Mouse (Mus musculus) retina, postnatal 7 days (tissue): ENCODE results near the gene Gm20479.

Experiments
- DNase-seq: peaks from one replicate; pipeline ENCODE4 v3.0.0-alpha.2; 2012; ENCODE audit warnings: low read depth, low spot score

The Gm20479 gene

DNA sequence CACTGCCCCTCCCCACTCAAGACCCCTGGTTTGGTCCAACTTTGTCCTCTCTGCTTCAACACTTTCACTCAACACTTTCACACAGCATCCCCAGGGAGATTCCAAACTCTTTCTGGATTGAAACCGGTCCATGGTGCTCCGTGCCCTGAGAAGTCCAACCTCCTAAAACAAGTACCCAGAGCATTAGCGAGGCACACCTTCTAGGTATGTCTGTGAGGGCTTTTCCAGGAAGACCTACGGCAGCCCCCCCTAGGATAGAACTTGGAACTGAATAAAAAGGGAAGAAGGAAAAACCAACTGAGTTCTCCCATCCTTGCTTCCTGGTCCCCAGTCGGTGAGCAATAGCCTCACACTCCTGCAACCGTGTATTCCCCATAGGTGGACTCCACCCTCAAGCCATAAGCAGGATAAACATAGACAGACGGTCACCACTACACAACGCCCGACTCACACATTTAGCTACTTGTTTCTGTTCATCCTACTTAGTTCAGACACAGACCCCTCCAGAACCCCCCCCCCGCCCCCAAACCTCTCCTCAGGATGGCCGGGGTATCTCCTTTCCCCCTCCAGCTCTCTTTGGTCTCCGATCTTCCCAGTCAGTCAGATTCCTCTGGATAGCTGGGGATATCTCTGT lies 45.5 kb downstream of the Gm20479 start:
- no peak for DNase-seq

DNA sequence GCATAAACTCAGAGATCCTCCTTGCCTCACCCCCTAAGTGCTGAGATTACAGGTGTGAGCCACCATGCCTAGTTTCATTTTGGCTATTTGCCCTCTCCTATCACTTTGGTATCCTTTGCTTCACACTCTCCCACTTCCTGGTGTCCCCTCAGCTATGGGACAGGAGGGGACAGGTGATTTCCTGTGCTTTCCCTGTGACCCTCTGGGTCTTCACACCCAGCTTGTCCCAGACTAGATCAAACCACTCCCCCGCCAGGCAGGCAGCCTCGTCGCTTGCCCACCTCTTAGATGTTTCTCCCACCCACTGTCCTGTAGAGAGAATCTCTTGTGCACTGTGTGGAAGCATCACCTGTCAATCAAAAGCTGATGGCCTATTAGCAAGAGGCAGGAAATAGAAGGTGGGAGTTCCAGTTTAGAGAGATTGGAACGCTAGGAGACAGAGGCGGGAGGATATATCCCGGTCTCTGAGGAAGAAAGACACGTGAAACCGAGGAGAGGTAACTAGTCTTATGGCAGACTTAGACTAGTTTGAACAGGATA lies 46.2 kb downstream of the Gm20479 start:
- no peak for DNase-seq

DNA sequence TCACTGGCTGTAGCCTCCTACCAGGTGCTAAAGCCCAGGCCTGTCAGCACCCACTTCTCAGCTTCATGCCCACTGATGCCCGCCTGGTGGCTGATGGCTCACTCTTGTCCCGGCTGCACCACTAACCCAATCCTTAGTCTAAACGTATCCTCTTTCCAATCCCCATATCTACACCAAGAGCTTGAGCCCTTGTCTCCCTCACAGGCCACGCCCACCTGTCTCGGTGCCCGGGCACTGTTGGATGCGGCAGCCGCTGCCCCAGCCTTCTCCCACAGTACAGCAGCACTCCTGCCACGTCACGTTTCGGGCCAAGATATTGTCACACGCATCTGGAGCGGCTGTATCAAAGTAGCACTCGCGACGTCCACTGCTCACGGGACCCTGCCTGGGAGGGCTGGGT lies 46.9 kb downstream of the Gm20479 start:
- no peak for DNase-seq

DNA sequence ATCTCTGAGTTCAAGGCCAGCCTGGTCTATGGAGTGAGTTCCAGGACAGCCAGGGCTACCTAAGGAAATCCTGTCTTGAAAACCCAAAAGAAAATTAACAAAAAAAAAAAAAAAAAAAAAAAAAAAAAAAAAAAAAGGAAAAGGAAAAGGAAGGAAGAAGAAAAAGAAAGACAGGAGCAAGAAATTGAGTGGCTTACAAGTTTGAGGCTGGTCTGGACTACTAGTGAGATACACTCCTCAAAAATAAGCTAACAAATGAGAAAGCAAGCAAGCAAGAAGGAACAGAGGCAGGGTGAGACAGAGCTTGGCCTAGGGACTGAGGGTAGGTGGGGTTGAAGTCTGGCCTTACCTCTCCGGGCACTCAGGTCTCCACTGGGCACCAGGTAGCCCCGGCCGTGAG lies 47.4 kb downstream of the Gm20479 start:
- no peak for DNase-seq

DNA sequence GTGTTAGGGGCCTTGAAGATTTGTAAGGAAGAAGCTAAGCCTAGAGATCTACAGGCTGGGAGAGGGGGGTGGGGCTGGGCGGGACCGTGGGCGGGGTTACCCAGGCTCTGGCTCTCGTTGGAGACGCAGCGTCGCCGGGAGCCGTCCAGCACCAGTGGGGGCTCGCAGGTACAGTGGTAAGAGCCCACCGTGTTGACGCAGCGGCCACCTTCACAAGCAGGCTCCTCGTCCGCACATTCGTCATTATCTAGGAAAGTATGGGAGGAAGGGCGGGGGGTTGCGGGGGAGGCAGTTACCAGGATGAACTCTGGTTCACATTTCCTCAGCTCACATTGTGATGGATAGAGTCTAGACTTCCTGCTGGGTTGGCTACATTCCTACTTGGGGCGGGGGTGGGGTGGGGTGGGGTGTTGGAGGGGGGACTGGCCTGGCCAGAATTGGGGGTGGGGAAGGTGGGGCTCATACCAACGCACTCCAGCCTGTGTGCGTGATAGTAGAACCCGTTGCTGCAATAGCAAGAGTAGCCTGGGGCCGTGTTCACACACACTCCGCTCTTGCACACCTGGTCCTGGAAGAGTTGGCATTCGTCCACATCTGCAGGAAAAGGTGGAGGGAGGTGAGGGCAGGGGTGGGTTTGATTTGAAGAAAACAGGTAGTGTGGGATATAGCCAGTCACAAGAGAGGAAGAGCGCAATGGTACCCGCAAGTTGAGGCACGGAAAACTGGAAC lies 48.2 kb downstream of the Gm20479 start:
- DNase-seq: no peak

GRCm38 (mm10) chr7:27307551-27307950 lies 49.7 kb downstream of the Gm20479 start:
- DNase-seq: no peak

DNA sequence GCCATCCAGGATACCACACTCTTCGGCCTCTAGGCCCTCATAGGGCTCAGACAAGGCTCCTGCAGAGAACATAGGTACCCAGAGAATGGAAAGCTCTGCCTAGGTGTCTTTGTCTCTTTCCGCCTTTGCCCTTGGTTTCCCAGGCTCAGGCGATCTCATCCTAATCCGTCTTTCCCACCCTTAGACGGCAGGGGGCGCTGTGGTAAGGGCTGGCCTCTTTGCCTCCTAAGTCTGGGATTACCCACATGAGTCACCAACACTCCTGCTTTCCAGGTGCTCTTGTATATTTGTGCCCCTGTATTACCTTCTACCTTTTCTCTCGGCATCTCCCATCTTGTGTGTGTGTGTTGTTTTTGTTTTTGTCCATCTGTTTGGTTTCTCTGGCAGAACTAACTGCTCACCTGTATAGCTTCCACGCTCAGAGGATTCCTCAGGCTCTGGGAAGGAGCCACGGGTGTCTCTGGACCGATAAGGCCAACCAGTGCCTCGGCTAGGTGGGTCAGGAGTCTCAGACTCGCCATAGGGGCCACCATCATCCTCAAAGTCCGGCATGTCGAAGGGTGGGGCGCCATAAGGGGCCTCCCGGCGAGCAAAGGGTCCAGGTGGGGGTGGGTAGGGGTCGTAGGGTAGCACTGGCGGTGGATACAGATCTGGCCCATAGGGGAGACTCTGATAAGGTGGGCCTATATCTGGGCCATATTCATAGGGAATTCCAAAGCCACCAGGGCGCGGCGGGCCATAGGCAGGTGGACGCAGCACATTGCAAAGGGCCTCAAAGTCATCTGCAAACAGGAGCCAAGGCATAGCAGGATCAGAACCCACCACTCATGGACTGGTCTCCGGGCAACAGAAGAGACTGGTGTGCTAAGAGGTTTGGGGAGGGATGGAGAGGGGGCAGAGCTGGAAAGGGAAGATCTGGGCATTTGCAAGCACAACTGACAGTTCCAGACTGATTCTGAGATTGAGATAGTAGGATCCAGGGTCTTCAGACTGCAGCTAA lies 50.8 kb downstream of the Gm20479 start:
- no peak for DNase-seq

DNA sequence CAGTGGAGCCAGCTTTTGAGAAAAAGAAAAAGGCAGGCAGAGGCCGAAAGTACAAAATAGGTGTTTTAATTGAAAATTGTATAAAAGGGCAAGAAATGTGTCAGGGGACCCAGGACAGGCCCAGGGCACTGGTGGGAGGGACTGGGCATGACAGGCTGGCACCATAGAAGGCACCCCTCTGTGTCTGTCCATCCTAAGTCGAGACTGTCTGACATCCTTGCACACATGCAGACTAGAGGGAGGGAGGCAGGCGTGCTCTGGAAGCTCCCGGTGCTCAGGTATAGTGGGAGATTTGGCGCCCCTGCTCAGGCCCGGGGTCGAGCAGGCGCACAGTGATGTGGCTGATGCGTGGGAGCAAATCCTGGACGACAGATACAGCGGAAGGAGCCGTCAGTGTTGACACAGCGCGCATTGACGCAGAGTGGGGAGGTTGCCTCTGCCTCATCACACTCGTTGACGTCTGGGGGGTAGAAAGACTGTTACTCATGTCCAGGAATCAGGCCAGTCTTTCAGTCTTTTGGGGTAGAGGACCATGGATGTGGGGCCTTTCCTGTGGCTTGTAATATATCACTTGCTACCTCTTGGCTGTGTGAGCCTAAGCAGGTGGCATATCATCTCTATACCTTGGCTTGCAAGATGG lies 52.0 kb downstream of the Gm20479 start:
- DNase-seq: no peak
